ENCODE assay signal across 8 mouse cellular contexts in the genomic region with DNA sequence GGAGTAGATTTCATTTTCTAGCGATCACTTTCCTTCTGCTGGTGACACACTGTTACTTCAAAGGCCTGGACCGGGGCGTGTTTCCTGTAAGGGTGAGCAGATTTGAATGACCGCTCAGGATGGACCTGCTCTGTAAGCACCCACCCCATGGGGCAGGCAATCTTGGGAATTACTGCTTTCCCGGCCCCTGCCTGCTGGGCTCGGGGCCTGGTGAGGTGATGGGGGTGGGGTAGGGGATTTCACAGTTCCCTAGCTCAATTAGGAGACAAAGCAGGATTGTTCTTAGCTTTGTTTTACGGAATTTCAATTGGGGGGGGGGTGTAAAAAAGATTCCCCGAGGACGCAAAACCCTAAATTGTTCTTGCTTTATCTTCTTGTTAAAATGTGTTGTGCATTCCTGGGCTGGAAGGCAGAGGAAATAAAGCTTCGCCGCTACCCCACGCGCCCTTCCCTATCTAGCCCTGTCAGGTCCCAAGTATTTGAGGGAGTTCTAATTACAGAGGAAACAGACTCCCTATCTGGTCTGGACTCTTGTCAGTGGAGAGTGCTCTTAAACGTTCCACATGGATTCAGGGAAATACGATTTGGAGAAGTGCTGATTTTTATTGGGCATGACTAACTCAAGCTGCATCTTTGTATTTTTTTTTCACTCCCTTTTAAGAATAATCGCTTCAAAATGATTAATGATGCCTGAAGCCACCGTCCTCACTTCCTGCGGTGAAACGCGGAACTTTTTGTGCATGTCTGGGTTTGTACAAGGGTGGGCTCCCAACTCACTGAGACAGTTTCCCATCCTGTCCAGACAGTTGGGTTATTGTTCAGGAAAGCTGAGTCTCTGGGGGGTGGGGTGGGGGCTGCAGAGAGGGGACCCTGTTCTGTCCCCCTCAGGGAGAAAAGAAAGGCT.
DNase-seq lines count a peak whose midpoint lies in the region; ATAC-seq and TF ChIP-seq lines count a peak whose summit lies in the region.

No protein-coding gene starts in this region.

- TF ChIP-seq EP300 in lung, postnatal 0 days (IDR thresholded peaks at IDR 0.05) = no peak

- peak overlapping the region; percentile 62 for H3K4me2 ChIP-seq in lung, postnatal 0 days (replicated peaks; ENCODE audit: low read depth, low read length)
- H3K4me2 ChIP-seq in forebrain, embryonic 14.5 days (ENCODE audit: low read length) = peak overlapping the region; percentile 62
- peak overlapping the region; percentile 63 for H3K4me2 ChIP-seq in intestine, embryonic 16.5 days (ENCODE audit: low read depth, low read length)
- peak overlapping the region; percentile 58 for H3K4me2 ChIP-seq in midbrain, postnatal 0 days (ENCODE audit: low read depth, low read length, poor library complexity, severe bottlenecking)

- H3K4me3 ChIP-seq in lung, postnatal 0 days (ENCODE audit: low read depth, low read length) = no peak overlapping the region
- peak overlapping the region; percentile 28; the same call in 1 of the 2 replicates for H3K4me3 ChIP-seq in forebrain, embryonic 14.5 days (ENCODE audit: low read depth, low read length)
- H3K4me3 ChIP-seq in intestine, embryonic 16.5 days (ENCODE audit: low read length) = peak overlapping the region; percentile 41
- peak overlapping the region; percentile 30 for H3K4me3 ChIP-seq in midbrain, postnatal 0 days (ENCODE audit: low read depth, low read length)

- no peak overlapping the region for H3K9ac ChIP-seq in lung, postnatal 0 days (replicated peaks; ENCODE audit: low read depth)
- peak overlapping the region; percentile 60 for H3K9ac ChIP-seq in forebrain, embryonic 14.5 days (ENCODE audit: low read length)
- 0 out of 2 replicates have a peak overlapping the region, but pooled peaks have one; percentile 61 for H3K9ac ChIP-seq in intestine, embryonic 16.5 days (ENCODE audit: low read depth, low read length)
- peak overlapping the region; percentile 56; the same call in 1 of the 2 replicates for H3K9ac ChIP-seq in midbrain, postnatal 0 days (replicated peaks; ENCODE audit: low read length, poor library complexity, severe bottlenecking)

- WGBS in lung, postnatal 0 days = 12% methylated on average over 20 of the region's 20 CpGs
- 3% methylated on average over 20 of the region's 20 CpGs for WGBS in forebrain, embryonic 14.5 days
- WGBS in intestine, embryonic 16.5 days = 14% methylated on average over 20 of the region's 20 CpGs
- 8% methylated on average over 20 of the region's 20 CpGs for WGBS in midbrain, postnatal 0 days

- ATAC-seq in lung, postnatal 0 days = peak; percentile 30; the same call in 1 of the 2 replicates
- peak; percentile 45 for ATAC-seq in forebrain, embryonic 14.5 days
- ATAC-seq in intestine, embryonic 16.5 days = peak; percentile 54
- ATAC-seq in midbrain, postnatal 0 days (ENCODE audit: low FRiP score) = no peak

- H3K27ac ChIP-seq in lung, postnatal 0 days (ENCODE audit: low read length) = no peak overlapping the region
- peak overlapping the region; percentile 73 for H3K27ac ChIP-seq in forebrain, embryonic 14.5 days (ENCODE audit: low read depth, low read length)
- peak overlapping the region; percentile 60 for H3K27ac ChIP-seq in intestine, embryonic 16.5 days (ENCODE audit: low read length)
- peak overlapping the region; percentile 75 for H3K27ac ChIP-seq in midbrain, postnatal 0 days (ENCODE audit: low read depth, low read length)

- no peak for TF ChIP-seq CTCF in lung, postnatal 0 days (IDR thresholded peaks at IDR 0.05)
- TF ChIP-seq CTCF in midbrain, postnatal 0 days (IDR thresholded peaks at IDR 0.05) = no peak

- no peaks in the 10 kb centered on the region for H3K27me3 ChIP-seq in lung, postnatal 0 days (replicated peaks; ENCODE audit: insufficient read depth, low read length)
- H3K27me3 ChIP-seq in forebrain, embryonic 14.5 days (replicated peaks; ENCODE audit: control insufficient read depth, insufficient read depth, low read length) = no peaks in the 10 kb centered on the region
- H3K27me3 ChIP-seq in intestine, embryonic 16.5 days (replicated peaks; ENCODE audit: control insufficient read depth, insufficient read depth, low read length) = no peaks in the 10 kb centered on the region
- no peaks in the 10 kb centered on the region for H3K27me3 ChIP-seq in midbrain, postnatal 0 days (ENCODE audit: insufficient read depth, low read length)

- DNase-seq in lung, postnatal 0 days (ENCODE audit: low spot score) = peak; percentile 29
- no peak for DNase-seq in lung, postnatal 36 days
- DNase-seq in forebrain, embryonic 14.5 days (ENCODE audit: low spot score) = peak; percentile 52
- peak; percentile 12 for DNase-seq in midbrain, postnatal 0 days (ENCODE audit: low spot score)
- DNase-seq in layer of hippocampus, postnatal 14 days (ENCODE audit: low spot score in 2 of 2) = no peak
- no peak for DNase-seq in gastrocnemius, adult 8-10 months (ENCODE audit: low spot score in 2 of 2)
- no peak for DNase-seq in spleen, postnatal 14 days (ENCODE audit: low spot score in 2 of 2)

- no peaks in the 10 kb centered on the region for H3K36me3 ChIP-seq in lung, postnatal 0 days (ENCODE audit: insufficient read depth, low read length)
- no peaks in the 10 kb centered on the region for H3K36me3 ChIP-seq in forebrain, embryonic 14.5 days (ENCODE audit: control insufficient read depth, insufficient read depth, low read length)
- H3K36me3 ChIP-seq in intestine, embryonic 16.5 days (ENCODE audit: control insufficient read depth, insufficient read depth, low read length) = no peaks in the 10 kb centered on the region
- no peaks in the 10 kb centered on the region for H3K36me3 ChIP-seq in midbrain, postnatal 0 days (ENCODE audit: insufficient read depth, low read length)

- no peaks in the 10 kb centered on the region for H3K9me3 ChIP-seq in lung, postnatal 0 days (ENCODE audit: low read length)
- H3K9me3 ChIP-seq in forebrain, embryonic 14.5 days (replicated peaks; ENCODE audit: control insufficient read depth, low read length) = no peaks in the 10 kb centered on the region
- no peaks in the 10 kb centered on the region for H3K9me3 ChIP-seq in intestine, embryonic 16.5 days (ENCODE audit: control insufficient read depth, low read length)
- H3K9me3 ChIP-seq in midbrain, postnatal 0 days (ENCODE audit: low read length) = no peaks in the 10 kb centered on the region

- H3K4me1 ChIP-seq in lung, postnatal 0 days (ENCODE audit: insufficient read depth, low read depth, low read length) = peaks cover 24% of the 10 kb centered on the region
- peaks cover 59% of the 10 kb centered on the region for H3K4me1 ChIP-seq in forebrain, embryonic 14.5 days (ENCODE audit: control insufficient read depth, insufficient read depth, low read length)
- peaks cover 18% of the 10 kb centered on the region for H3K4me1 ChIP-seq in intestine, embryonic 16.5 days (ENCODE audit: control insufficient read depth, insufficient read depth, low read length)
- H3K4me1 ChIP-seq in midbrain, postnatal 0 days (ENCODE audit: insufficient read depth, low read length) = peaks cover 33% of the 10 kb centered on the region

Comparison
In these comparisons a context has a peak if more than half of its experiments do, and no peak if none do; other contexts are left out.
1. DNase-seq: peak in lung, postnatal 0 days (single experiment), forebrain, embryonic 14.5 days (single experiment) and midbrain, postnatal 0 days (single experiment); none in lung, postnatal 36 days (single experiment), layer of hippocampus, postnatal 14 days (0 of 2), gastrocnemius, adult 8-10 months (0 of 2) and spleen, postnatal 14 days (0 of 2).
2. Peak in every context shown above with its lines, with median percentiles within 50 percentile points of each other: H3K4me2 ChIP-seq.